Mouse (Mus musculus): ENCODE measurements at regions not wholly inside any gene's neighbourhood (a gene's known extent, or its start where the extent isn't known, plus 50 kb on each side); places are given as distances from the start of the nearest gene placed in this dataset.

GRCm38 (mm10) chr8:127662776-127663499 is 599.2 kb downstream of the Pard3 start:
- DNase-seq (ENCODE audit: low read depth, low spot score), result no peak

- DNase-seq (ENCODE audit: low read depth, low spot score), result no peak
Measured at GRCm38 (mm10) chr8:127666606-127667005, 602.9 kb downstream of the Pard3 start.

GRCm38 (mm10) chr8:127668991-127669390 is 605.3 kb downstream of the Pard3 start:
- DNase-seq (ENCODE audit: low read depth, low spot score), result no peak

GRCm38 (mm10) chr8:127674063-127674462 is 610.4 kb downstream of the Pard3 start:
- DNase-seq (ENCODE audit: low read depth, low spot score), result no peak

DNA sequence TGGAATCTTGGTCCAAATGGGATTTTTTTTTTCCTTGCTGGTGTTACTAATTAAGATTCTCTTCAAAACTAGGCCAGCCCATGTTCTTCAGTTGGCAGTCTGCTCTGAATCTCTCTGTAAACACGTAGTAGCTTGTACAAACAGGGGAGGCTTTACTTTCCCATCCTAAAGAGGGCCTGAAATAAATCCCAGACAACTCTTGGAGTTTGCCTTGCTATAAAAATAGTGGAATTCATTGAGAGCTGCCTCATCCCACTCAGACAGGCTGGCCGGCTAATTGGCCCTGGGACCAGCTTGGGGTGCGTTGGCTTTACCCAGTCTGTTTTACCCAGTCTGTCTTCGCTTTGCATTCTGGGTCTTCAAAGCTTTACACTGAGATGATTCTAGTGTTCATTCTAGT is 611.7 kb downstream of the Pard3 start:
- DNase-seq (ENCODE audit: low read depth, low spot score), result no peak

DNA sequence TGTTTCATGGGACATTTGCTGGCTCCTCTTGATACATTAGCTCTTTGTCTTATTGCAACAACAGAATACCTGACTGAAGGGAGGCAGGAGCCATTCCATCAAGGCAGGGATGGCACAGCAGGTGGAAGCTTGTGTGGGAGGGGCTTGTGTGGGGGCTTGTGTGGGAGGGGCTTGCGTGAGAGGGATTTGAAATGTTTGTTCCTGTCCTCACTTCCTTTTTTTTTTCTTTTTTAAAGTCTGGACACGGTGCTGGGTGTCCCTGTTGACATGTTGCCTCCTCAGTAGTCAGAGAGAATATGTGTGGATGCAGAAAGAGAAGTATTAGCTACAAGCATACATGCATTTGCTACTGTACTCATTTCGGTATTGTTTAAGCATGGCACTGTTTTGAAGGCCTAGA is 616.5 kb downstream of the Pard3 start:
- DNase-seq (ENCODE audit: low read depth, low spot score), result no peak

GRCm38 (mm10) chr8:127684213-127684612 is 620.5 kb downstream of the Pard3 start:
- no peak for DNase-seq (ENCODE audit: low read depth, low spot score)

- DNase-seq (ENCODE audit: low read depth, low spot score), result no peak
Measured at GRCm38 (mm10) chr8:127690792-127691191, 627.1 kb downstream of the Pard3 start.

GRCm38 (mm10) chr8:127698404-127698803 is 634.7 kb downstream of the Pard3 start:
- DNase-seq (ENCODE audit: low read depth, low spot score), result no peak

GRCm38 (mm10) chr8:127704406-127704805 is 640.7 kb downstream of the Pard3 start:
- DNase-seq (ENCODE audit: low read depth, low spot score), result no peak

DNA sequence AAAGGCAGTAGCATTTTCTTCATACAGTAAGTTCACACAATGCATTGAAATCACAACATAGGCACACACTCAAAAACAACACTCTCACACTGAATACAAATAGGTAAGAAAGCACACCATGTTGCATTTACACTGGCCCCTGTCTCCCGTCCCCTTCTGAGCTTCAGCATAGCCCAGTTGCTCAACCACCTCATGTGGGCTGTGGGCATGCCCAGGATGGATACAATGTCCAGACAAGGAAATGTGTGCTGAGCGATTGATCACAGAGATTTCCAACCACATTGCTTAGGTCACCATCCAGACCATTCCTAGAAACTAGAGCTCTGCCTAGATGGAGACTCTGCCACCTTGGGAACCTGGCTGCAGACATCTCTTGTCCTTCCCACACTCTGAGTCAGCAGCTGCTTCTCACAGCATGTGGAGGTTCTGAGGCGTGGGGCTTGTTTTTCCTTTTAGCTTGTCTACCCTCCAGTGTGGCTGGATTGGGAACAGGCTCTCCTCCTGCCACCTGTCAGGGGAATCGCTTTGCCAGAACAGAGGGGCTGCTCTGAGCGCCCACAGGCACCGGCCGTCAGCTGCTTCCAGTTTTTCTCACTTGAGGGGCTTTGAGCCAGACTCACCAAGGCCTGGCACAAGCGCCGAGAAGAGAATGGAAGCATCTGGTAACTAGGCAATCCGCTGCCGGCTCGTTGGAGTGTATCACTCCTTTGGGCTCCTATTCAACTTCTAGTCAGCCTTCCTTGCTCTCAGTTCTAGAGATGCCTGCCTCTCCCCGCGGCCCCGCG is 642.5 kb downstream of the Pard3 start:
- no peak for DNase-seq (ENCODE audit: low read depth, low spot score)

GRCm38 (mm10) chr8:127709439-127709838 is 645.7 kb downstream of the Pard3 start:
- no peak for DNase-seq (ENCODE audit: low read depth, low spot score)

DNA sequence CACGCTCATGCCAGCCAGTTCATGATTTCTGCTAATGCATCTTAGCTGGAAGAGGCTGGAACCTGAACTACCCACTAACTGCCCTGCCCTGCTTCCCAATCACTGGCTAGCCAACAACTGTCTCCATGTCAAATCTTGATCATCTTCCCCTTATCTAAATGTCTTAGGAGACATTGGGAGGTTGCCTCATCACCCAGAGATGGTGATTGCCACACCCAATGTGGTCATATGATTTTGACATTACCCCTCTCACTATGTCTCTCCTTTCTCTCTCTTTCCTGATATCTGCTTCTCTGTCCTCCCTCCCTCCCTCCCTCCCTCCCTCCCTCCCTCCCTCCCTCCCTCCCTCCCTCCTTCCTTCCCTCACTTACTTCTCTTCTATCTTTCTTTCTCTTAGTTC is 643.3 kb upstream of the Nrp1 start:
- no peak for DNase-seq (ENCODE audit: low read depth, low spot score)

DNA sequence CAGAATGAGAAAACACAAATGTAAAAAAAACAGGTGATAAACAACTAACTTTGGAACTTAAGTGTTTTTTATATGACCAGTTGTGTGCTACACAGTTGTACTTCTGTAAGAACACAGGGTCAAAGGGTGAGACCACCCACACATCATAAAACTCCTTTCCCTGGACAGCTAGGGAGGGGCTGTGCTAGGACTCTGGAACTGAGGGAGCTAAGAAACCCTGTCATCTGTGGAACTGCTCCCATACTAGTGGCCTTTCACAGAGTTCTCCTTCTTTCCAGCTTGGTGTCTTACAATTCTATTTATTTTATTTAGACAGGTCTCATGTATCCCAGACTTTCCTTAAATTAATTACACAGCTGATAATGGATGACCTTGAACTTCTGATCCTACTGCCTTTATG is 640.4 kb upstream of the Nrp1 start:
- no peak for DNase-seq (ENCODE audit: low read depth, low spot score)

GRCm38 (mm10) chr8:127719881-127720280 is 638.5 kb upstream of the Nrp1 start:
- no peak for DNase-seq (ENCODE audit: low read depth, low spot score)

DNA sequence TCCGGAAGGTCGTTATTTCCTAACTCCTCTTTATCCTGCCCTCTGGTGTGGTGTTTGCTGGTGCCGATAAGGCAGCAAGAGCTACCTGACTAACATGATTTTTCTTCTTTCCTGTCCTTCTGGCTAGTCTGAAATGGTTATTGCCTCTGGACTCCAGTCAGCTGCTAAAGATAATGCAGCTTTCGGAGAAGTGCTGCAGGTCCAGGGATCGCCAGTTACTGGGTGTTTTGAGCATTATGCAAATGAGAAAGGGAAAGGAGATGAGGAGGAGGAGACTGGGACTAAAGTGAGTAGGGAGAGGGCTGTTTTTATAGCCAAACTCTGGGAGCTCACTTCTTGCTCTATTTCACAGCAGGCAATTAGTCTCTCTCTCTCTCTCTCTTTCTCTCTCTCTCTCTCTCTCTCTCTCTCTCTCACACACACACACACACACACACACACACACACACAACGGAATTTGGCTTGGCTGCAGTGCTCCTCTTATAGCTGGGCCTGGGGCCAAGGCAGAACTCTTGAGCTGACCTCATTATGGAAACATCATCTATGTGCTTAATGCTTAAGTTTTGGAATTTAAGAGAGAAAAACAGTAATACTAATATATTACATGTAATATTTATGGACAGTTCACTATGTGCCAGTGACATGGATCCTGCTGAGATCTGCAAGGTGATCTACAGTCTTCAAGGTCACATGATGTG is 637.7 kb upstream of the Nrp1 start:
- DNase-seq (ENCODE audit: low read depth, low spot score), result no peak

DNA sequence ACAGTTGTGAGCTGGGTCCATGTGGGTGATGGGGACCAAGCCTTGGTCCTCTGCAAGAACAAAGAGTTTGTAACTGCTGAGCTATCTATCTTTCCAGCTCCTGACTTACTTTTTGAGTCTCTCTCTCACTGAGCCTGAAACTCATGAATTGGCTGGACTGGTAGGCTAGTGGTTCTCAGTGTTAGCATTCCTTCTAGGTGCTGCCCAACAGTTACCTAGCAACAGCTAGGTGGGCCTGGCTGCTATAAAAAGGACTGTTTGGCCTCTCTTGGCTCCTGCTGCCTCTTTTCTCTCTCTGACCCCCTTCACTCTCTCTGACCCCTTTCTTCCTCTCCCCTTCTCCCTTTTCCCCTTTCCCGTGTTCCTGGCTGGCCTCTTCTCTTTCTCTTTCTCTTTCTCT is 636.8 kb upstream of the Nrp1 start:
- no peak for DNase-seq (ENCODE audit: low read depth, low spot score)

DNA sequence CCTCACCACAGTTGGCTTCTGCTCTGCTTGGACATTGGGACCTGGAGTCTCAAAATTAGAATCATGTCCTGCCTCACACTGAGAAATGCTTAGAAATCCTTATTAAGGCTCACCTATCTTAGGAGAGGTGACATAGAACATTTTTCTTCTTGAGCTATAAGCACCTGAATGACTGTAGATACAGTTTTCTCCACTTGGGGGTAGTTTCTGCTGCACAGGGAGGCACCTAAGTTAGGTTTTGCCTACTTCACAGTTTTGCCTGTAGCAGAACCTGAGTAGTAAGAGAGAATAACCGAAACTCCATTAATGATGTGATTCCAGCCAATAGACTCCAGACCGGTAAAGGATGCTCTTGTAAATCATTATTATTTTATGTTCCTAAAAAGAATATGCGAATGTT is 624.3 kb upstream of the Nrp1 start:
- no peak for DNase-seq (ENCODE audit: low read depth, low spot score)

GRCm38 (mm10) chr8:127742236-127742635 is 616.2 kb upstream of the Nrp1 start:
- no peak for DNase-seq (ENCODE audit: low read depth, low spot score)

GRCm38 (mm10) chr8:127745221-127745620 is 613.2 kb upstream of the Nrp1 start:
- no peak for DNase-seq (ENCODE audit: low read depth, low spot score)

GRCm38 (mm10) chr8:127746456-127746855 is 611.9 kb upstream of the Nrp1 start:
- DNase-seq (ENCODE audit: low read depth, low spot score), result no peak

GRCm38 (mm10) chr8:127752871-127753270 is 605.5 kb upstream of the Nrp1 start:
- no peak for DNase-seq (ENCODE audit: low read depth, low spot score)
